Mouse (Mus musculus) cerebellum, adult 11 months (tissue): ENCODE results near the gene Rps6kl1.

Experiments used
- DNase-seq: peaks from one replicate; pipeline ENCODE4 v3.0.0; 2022

Gene Rps6kl1

GRCm38 (mm10) chr12:85103096-85103495 lies 48.0 kb downstream of the Rps6kl1 start:
- no peak for DNase-seq

GRCm38 (mm10) chr12:85101521-85102106 lies 49.5 kb downstream of the Rps6kl1 start:
- no peak for DNase-seq

- no peak for DNase-seq
Measured at GRCm38 (mm10) chr12:85101001-85101400, 50.1 kb downstream of the Rps6kl1 start.

- DNase-seq = no peak
Measured at GRCm38 (mm10) chr12:85095859-85096258, 55.2 kb downstream of the Rps6kl1 start.

GRCm38 (mm10) chr12:85095146-85095545 lies 55.9 kb downstream of the Rps6kl1 start:
- no peak for DNase-seq

GRCm38 (mm10) chr12:85094706-85095105 lies 56.4 kb downstream of the Rps6kl1 start:
- no peak for DNase-seq

- DNase-seq = no peak
Measured at GRCm38 (mm10) chr12:85094010-85094409, 57.1 kb downstream of the Rps6kl1 start.

GRCm38 (mm10) chr12:85092214-85092613 lies 58.9 kb downstream of the Rps6kl1 start:
- peak; percentile 50 for DNase-seq

- no peak for DNase-seq
Measured at GRCm38 (mm10) chr12:85091190-85091589, 59.9 kb downstream of the Rps6kl1 start.

GRCm38 (mm10) chr12:85087845-85088244 lies 63.2 kb downstream of the Rps6kl1 start:
- no peak for DNase-seq
